Mouse (Mus musculus) MEL (cell line): ENCODE measurements around the gene Saa1. TPM values are rescaled to one million over a fixed set of nuclear protein-coding genes. Genes with fewer than 3 reads are reported as not detected.

Experiments
- DNase-seq: peaks from one replicate; pipeline ENCODE4 v3.0.0; 2011; ENCODE audit warnings: low read depth, low spot score
- H3K27ac ChIP-seq: 2 replicates; pipeline ENCODE4 v1.5.1; 2012; ENCODE audit warnings: low read depth, mild to moderate bottlenecking, control low read depth, low read length, moderate library complexity; ENCODE audit not compliant: control insufficient read depth
- H3K27me3 ChIP-seq, 2 experiments: fragments of 150-350 bp in 1 of 2; sonication (generic) in 1 of 2; 2 replicates each; pipeline ENCODE4 v1.6.1; 2012; ENCODE audit warnings: low read length in 2 of 2, mild to moderate bottlenecking in 2 of 2, improper control_type of control experiment in 1 of 2, moderate library complexity in 1 of 2; ENCODE audit not compliant: insufficient read depth in 2 of 2, control insufficient read depth in 1 of 2
- H3K36me3 ChIP-seq, 2 experiments: 2 replicates each; pipeline ENCODE4 v1.6.1; 2012 to 2014; ENCODE audit warnings: low read length in 2 of 2, improper control_type of control experiment in 1 of 2, inconsistent platforms in 1 of 2, mild to moderate bottlenecking in 1 of 2; ENCODE audit not compliant: insufficient read depth in 2 of 2, control insufficient read depth in 1 of 2
- H3K4me1 ChIP-seq, 2 experiments: fragments of 150-350 bp in 1 of 2; sonication (generic) in 1 of 2; 2 replicates each; pipeline ENCODE4 v1.6.1; 2012; ENCODE audit warnings: low read length in 2 of 2, improper control_type of control experiment in 1 of 2, mild to moderate bottlenecking in 1 of 2; ENCODE audit not compliant: insufficient read depth in 2 of 2, control insufficient read depth in 1 of 2
- H3K4me3 ChIP-seq, 2 experiments: fragments of 150-350 bp in 1 of 2; sonication (generic) in 1 of 2; 2 replicates each; pipeline ENCODE4 v1.5.1; 2012; ENCODE audit warnings: low read depth in 2 of 2, low read length in 2 of 2, mild to moderate bottlenecking in 2 of 2, moderate library complexity in 2 of 2, control low read depth in 1 of 2, improper control_type of control experiment in 1 of 2; ENCODE audit not compliant: control insufficient read depth in 1 of 2, insufficient read depth in 1 of 2
- H3K79me2 ChIP-seq: 2 replicates; pipeline ENCODE4 v1.6.1; 2012; ENCODE audit warnings: mild to moderate bottlenecking, low read length, moderate library complexity; ENCODE audit not compliant: control insufficient read depth, poor library complexity, insufficient read depth
- H3K9ac ChIP-seq: 2 replicates; pipeline ENCODE4 v1.6.1; 2012; ENCODE audit warnings: low read depth, mild to moderate bottlenecking, control low read depth, low read length, moderate library complexity; ENCODE audit not compliant: control insufficient read depth, poor library complexity, severe bottlenecking
- H3K9me3 ChIP-seq: fragments of 150-350 bp; sonication (generic); replicated peaks from 2 replicates; pipeline ENCODE4 v1.6.1; 2012; ENCODE audit warnings: mild to moderate bottlenecking, low read length, improper control_type of control experiment, moderate library complexity; ENCODE audit not compliant: insufficient read depth
- CHD1 ChIP-seq: IDR thresholded peaks from 2 replicates; pipeline ENCODE4 v1.6.1; 2012; ENCODE audit warnings: low read depth, mild to moderate bottlenecking, inconsistent platforms, low read length, improper control_type of control experiment
- E2F4 ChIP-seq: IDR thresholded peaks from 2 replicates; pipeline ENCODE4 v1.6.1; 2011; ENCODE audit warnings: low read depth, low read length, improper control_type of control experiment, borderline replicate concordance
- ELF1 ChIP-seq: IDR thresholded peaks from 2 replicates; pipeline ENCODE4 v1.6.1; 2014; ENCODE audit warnings: low read depth, mild to moderate bottlenecking, inconsistent platforms, low read length, improper control_type of control experiment, moderate library complexity
- EP300 ChIP-seq, 2 experiments: IDR thresholded peaks; 2 replicates each; pipeline ENCODE4 v1.6.1; 2011; ENCODE audit warnings: improper control_type of control experiment in 2 of 2, low read length in 2 of 2, low read depth in 1 of 2, mild to moderate bottlenecking in 1 of 2
- GATA1 ChIP-seq: IDR thresholded peaks from 2 replicates; pipeline ENCODE4 v1.6.1; 2011; ENCODE audit warnings: low read depth, low read length, improper control_type of control experiment
- MAX ChIP-seq: IDR thresholded peaks from 2 replicates; pipeline ENCODE4 v1.6.1; 2011; ENCODE audit warnings: low read length, improper control_type of control experiment
- MEF2A ChIP-seq: IDR thresholded peaks from 2 replicates; pipeline ENCODE4 v1.6.1; 2014; ENCODE audit warnings: low read depth, mild to moderate bottlenecking, inconsistent platforms, low read length, improper control_type of control experiment; ENCODE audit not compliant: poor library complexity, insufficient replicate concordance, severe bottlenecking; ENCODE audit errors: extremely low read depth
- MYC ChIP-seq: IDR thresholded peaks from 2 replicates; pipeline ENCODE4 v1.6.1; 2011; ENCODE audit warnings: low read depth, mild to moderate bottlenecking, low read length, improper control_type of control experiment, moderate library complexity
- POLR2A ChIP-seq, 2 experiments: IDR thresholded peaks; 2 replicates each; pipeline ENCODE4 v1.6.1; 2011 to 2012; ENCODE audit warnings: low read length in 2 of 2, mild to moderate bottlenecking in 2 of 2, control low read depth in 1 of 2, improper control_type of control experiment in 1 of 2, low read depth in 1 of 2, moderate library complexity in 1 of 2; ENCODE audit not compliant: control insufficient read depth in 1 of 2, insufficient read depth in 1 of 2, poor library complexity in 1 of 2
- POLR2AphosphoS5 ChIP-seq: IDR thresholded peaks from 2 replicates; pipeline ENCODE4 v1.6.1; 2012; ENCODE audit warnings: low read depth, borderline replicate concordance, mild to moderate bottlenecking, inconsistent platforms, low read length, moderate library complexity, mixed read lengths
- RAD21 ChIP-seq: IDR thresholded peaks from 2 replicates; pipeline ENCODE4 v1.6.1; 2011; ENCODE audit warnings: mild to moderate bottlenecking, low read depth, low read length, improper control_type of control experiment
- RCOR1 ChIP-seq: IDR thresholded peaks from 2 replicates; pipeline ENCODE4 v1.6.1; 2012; ENCODE audit warnings: low read depth, mild to moderate bottlenecking, inconsistent platforms, low read length, improper control_type of control experiment
- SIN3A ChIP-seq: IDR thresholded peaks from 2 replicates; pipeline ENCODE4 v1.6.1; 2012; ENCODE audit warnings: low read length, improper control_type of control experiment, inconsistent platforms
- SMC3 ChIP-seq: IDR thresholded peaks from 2 replicates; pipeline ENCODE4 v1.6.1; 2011; ENCODE audit warnings: low read depth, low read length, improper control_type of control experiment
- TCF12 ChIP-seq: IDR thresholded peaks from 2 replicates; pipeline ENCODE4 v1.6.1; 2014; ENCODE audit warnings: low read depth, mild to moderate bottlenecking, inconsistent platforms, low read length, improper control_type of control experiment, moderate library complexity
- UBTF ChIP-seq: IDR thresholded peaks from 2 replicates; pipeline ENCODE4 v1.6.1; 2012; ENCODE audit warnings: low read depth, mild to moderate bottlenecking, inconsistent platforms, low read length, improper control_type of control experiment, moderate library complexity, borderline replicate concordance; ENCODE audit not compliant: insufficient read depth
- ZMIZ1 ChIP-seq: IDR thresholded peaks from 2 replicates; pipeline ENCODE4 v1.6.1; 2012; ENCODE audit warnings: low read depth, mild to moderate bottlenecking, inconsistent platforms, low read length, improper control_type of control experiment, moderate library complexity
- polyA plus RNA-seq, 2 experiments: library from polyadenylated mRNA; stranded (reverse) in 1 of 2; unstranded in 1 of 2; fragments of >175 nt in 1 of 2; fragments of >200 nt in 1 of 2; gene quantifications; 2 replicates each; pipeline versions ENCODE4 v1.2.1 to v1.2.4; 2012; ENCODE audit warnings: low replicate concordance in 2 of 2, low read depth in 1 of 2; ENCODE audit not compliant: insufficient read length in 2 of 2, insufficient read depth in 1 of 2, missing spikeins in 1 of 2
- total RNA-seq: library from RNA; depleted of rRNA; stranded (reverse); fragments of 300-350 nt; gene quantifications from 2 replicates; pipeline ENCODE4 v1.2.3, GENCODE M21; 2012

Gene Saa1
- total and polyA plus RNA-seq, 3 experiments: not detected

DNA sequence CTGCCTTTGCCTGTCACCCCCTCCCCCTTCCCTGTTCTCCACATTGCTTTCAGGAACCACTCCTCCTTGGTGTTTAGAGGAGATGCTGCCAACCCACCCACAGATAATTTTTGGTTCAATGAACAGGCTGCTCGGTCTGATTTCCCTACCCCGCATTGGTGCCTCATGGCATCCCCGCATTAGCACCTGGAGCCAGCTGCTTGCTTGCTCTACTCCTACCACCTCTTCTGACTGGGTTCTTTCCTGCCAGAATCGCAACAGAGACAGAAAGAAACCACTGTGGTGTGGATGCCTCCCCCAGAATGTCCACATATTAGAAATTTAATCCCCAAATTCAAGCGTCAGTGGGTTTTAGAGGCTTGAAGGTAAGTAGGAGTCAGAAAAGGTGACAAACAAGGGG is 18.4 kb downstream of the Saa1 start:
- Histone ChIP-seq H3K4me3 (no peak overlapping the region), H3K36me3 (no peaks in the 10 kb centered on the region), H3K27me3 (peaks cover 0 to 3% of the 10 kb centered on the region in 2 experiments; a peak in 2 of 4 replicates), H3K9me3 (no peaks in the 10 kb centered on the region), H3K27ac (no peak overlapping the region), H3K9ac (no peak overlapping the region), H3K4me1 (peaks cover 0 to 9% of the 10 kb centered on the region in 2 experiments; a peak in 2 of 4 replicates), H3K79me2 (no peaks in the 10 kb centered on the region)
- TF ChIP-seq ZMIZ1 (no peak), SIN3A (no peak), GATA1 (no peak)
- no peak for DNase-seq

DNA sequence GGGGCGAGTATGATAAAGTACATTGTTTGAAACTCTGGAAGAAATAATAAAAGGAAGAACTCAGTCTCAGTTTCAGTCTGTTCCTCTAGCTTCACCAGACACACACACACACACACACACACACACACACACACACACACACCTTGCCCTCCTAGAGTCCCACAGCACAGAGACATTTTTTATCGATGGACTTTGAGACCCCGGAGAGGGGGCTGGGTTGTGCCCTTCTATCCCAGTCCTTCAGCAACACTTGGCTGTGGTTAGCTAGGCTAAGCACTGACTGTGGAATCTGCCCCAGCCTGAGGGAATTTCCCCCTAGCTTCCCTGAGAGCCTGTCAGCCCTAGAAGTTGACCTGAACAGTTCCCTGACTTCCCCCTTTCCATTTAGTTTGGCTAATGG is 18.9 kb downstream of the Saa1 start:
- Histone ChIP-seq H3K4me3 (no peak overlapping the region), H3K4me1 (peaks cover 0 to 9% of the 10 kb centered on the region in 2 experiments; a peak in 2 of 4 replicates), H3K27ac (no peak overlapping the region), H3K9me3 (no peaks in the 10 kb centered on the region), H3K36me3 (no peaks in the 10 kb centered on the region), H3K79me2 (no peaks in the 10 kb centered on the region), H3K27me3 (peaks cover 0 to 3% of the 10 kb centered on the region in 2 experiments; a peak in 2 of 4 replicates), H3K9ac (no peak overlapping the region)
- no peak for DNase-seq
- TF ChIP-seq SIN3A (no peak), POLR2AphosphoS5 (no peak), E2F4 (no peak), GATA1 (no peak), EP300 (IDR thresholded peaks at IDR 0.05; ENCODE audit: low read depth in 1 of 2, low read length in 2 of 2) (no peak), MEF2A (no peak), MYC (no peak), MAX (no peak), CHD1 (no peak), POLR2A (IDR thresholded peaks at IDR 0.05; ENCODE audit: control insufficient read depth in 1 of 2, insufficient read depth in 1 of 2, low read depth in 1 of 2, low read length in 2 of 2, poor library complexity in 1 of 2) (no peak), UBTF (no peak), RAD21 (no peak), TCF12 (no peak), ZMIZ1 (no peak), SMC3 (no peak), RCOR1 (no peak), ELF1 (no peak)
